Mouse (Mus musculus): Measurements from ENCODE around the gene Rplp2. TPM values are rescaled to one million over a fixed set of nuclear protein-coding genes. Genes with fewer than 3 reads are reported as not detected.

Gene Rplp2
- polyA plus RNA-seq, 1 experiment from 2014 or later = 1,709 TPM

DNA sequence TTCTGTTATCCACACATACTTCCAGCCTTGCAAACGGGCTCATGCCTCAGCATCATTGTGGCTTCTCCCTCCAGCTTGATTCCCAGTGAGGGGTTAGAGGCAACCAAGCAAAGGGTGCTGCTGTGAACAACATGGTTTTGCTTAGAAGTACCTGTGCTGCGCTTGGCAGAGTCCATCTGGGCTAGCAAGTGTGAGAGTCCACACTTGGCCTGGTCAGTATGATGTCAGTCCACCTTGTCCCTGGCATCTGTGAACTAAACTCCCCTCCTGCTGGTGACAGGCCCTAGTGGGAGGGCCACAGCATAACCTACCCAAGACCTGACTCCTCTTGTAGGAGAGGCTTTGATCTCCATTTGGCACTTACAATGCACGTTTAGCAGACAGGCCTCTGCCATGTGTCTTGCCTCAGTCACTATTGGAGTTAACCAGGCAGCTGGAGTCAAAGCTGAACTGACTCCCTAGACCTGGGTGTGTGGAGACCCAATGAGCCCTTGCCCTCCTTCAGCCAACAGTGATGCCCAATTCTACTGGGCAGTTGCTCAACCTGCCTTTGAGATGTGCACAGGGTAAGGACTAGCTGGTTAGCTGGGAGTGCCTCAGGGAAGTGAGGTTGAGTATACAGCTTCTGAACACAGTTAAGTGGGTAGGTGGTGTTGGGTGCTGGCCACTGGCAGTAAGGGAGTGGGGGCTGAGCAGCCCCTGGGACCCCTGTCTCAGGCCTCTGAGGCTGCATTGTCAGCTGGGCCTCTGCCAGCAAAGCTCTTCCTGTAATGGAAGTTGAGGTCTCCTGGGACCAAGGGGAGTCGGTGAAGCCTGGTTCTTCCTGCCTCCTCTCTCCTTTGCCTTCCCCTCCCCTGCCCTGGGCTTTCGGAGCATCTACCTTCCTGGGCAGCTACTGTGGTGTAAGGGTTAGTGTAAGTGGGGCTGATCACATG lies 37.3 kb downstream of the Rplp2 start:
- no peak overlapping the region for H3K4me2 ChIP-seq (ENCODE audit: low read length)
- no peaks in the 10 kb centered on the region for H3K9me3 ChIP-seq (ENCODE audit: control insufficient read depth, low read length)
- no peak overlapping the region for H3K4me3 ChIP-seq (ENCODE audit: low read depth, low read length)
- DNase-seq (ENCODE audit: low spot score) = no peak
- H3K27me3 ChIP-seq (replicated peaks; ENCODE audit: control insufficient read depth, insufficient read depth, low read length) = peaks cover 10% of the 10 kb centered on the region
- no peak overlapping the region for H3K9ac ChIP-seq (ENCODE audit: low read length)
- ATAC-seq (replicated peaks; ENCODE audit: low FRiP score, low TSS enrichment, low read depth) = no peak
- peaks cover 24% of the 10 kb centered on the region for H3K4me1 ChIP-seq (replicated peaks; ENCODE audit: control insufficient read depth, insufficient read depth, low read length)
- WGBS = 67% methylated on average over 5 of the region's 5 CpGs
- peaks cover 12% of the 10 kb centered on the region; the same call in 1 of the 2 replicates for H3K36me3 ChIP-seq (ENCODE audit: control insufficient read depth, insufficient read depth, low read length)
- no peak overlapping the region for H3K27ac ChIP-seq (ENCODE audit: low read depth)

DNA sequence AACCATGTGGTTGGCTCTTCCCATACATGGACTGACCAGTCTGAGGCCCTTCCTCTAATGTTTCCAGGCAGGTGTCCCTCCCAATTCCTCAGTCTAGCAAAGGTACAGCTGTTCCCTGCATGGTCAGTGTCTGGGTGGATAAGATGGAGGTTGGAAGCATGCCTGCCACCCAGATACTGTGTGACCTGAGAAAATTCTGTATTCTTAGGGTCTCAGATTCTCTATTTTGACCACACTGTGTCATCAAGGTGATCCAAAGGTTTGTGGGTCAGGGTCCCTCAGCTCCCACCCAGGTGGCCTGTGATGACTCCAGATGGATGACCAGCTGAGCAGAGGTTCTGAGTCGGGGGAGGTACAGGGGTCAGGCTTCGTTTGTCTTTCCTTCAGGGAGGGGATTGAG lies 38.0 kb downstream of the Rplp2 start:
- H3K9ac ChIP-seq (ENCODE audit: low read length) = no peak overlapping the region
- no peaks in the 10 kb centered on the region for H3K9me3 ChIP-seq (ENCODE audit: control insufficient read depth, low read length)
- ATAC-seq (replicated peaks; ENCODE audit: low FRiP score, low TSS enrichment, low read depth) (no peak), DNase-seq (ENCODE audit: low spot score) (no peak)
- peaks cover 10% of the 10 kb centered on the region for H3K27me3 ChIP-seq (replicated peaks; ENCODE audit: control insufficient read depth, insufficient read depth, low read length)
- H3K4me3 ChIP-seq (ENCODE audit: low read depth, low read length) = no peak overlapping the region
- no peak overlapping the region for H3K27ac ChIP-seq (ENCODE audit: low read depth)
- peaks cover 16% of the 10 kb centered on the region; the same call in 1 of the 2 replicates for H3K36me3 ChIP-seq (ENCODE audit: control insufficient read depth, insufficient read depth, low read length)
- peaks cover 24% of the 10 kb centered on the region for H3K4me1 ChIP-seq (replicated peaks; ENCODE audit: control insufficient read depth, insufficient read depth, low read length)
- 62% methylated on average over 2 of the region's 2 CpGs for WGBS
- H3K4me2 ChIP-seq (ENCODE audit: low read length) = no peak overlapping the region

DNA sequence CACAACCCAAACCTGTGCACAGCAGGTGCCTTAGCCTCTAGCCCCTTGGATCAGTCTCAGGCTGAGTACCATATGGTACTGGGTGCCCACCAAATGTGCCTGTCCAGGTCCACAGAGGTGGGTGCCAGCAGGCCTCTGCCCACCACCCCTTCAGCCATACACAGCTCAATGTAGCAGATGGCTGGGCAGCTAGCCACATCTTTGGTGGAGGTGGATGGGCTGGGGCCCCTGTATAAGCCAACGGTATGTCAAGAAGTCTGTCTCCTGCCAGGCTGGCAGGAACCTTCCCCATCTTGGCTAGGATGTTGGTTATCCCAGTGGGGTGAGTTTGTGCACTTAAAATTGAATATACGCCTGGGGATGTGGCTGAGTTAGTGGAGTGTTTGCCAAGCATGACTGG lies 38.4 kb downstream of the Rplp2 start:
- H3K36me3 ChIP-seq (ENCODE audit: control insufficient read depth, insufficient read depth, low read length) = peaks cover 17% of the 10 kb centered on the region
- H3K4me1 ChIP-seq (replicated peaks; ENCODE audit: control insufficient read depth, insufficient read depth, low read length) = peaks cover 21% of the 10 kb centered on the region
- 93% methylated on average over 2 of the region's 2 CpGs for whole genome bisulfite sequencing
- H3K4me3 ChIP-seq (ENCODE audit: low read depth, low read length) = no peak overlapping the region
- no peak for DNase-seq (ENCODE audit: low spot score)
- no peak overlapping the region for H3K9ac ChIP-seq (ENCODE audit: low read length)
- no peak overlapping the region for H3K4me2 ChIP-seq (ENCODE audit: low read length)
- H3K9me3 ChIP-seq (ENCODE audit: control insufficient read depth, low read length) = no peaks in the 10 kb centered on the region
- peaks cover 10% of the 10 kb centered on the region for H3K27me3 ChIP-seq (replicated peaks; ENCODE audit: control insufficient read depth, insufficient read depth, low read length)
- no peak for ATAC-seq (replicated peaks; ENCODE audit: low FRiP score, low TSS enrichment, low read depth)
- H3K27ac ChIP-seq (ENCODE audit: low read depth) = no peak overlapping the region

DNA sequence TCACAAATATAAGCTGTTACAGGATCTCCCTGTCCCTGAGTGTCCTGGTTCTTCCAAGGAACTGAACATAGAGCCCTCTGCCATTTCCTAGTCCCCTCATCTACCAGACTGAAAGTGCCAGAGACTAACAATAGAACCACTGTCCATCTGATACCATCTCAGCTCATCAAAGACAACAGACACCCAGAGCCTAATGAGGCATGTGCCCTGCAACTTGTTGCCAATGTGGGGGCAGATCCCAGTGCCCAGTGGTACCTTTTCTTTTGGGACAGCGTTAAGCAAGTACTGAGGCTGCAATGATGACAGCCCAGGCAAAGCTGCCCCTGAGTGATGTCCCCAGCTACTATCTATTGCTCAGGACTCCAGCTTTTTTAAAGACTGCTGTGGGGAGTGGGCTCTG lies 39.1 kb downstream of the Rplp2 start:
- no peak overlapping the region for H3K9ac ChIP-seq (ENCODE audit: low read length)
- no peak for ATAC-seq (replicated peaks; ENCODE audit: low FRiP score, low TSS enrichment, low read depth)
- peaks cover 10% of the 10 kb centered on the region for H3K27me3 ChIP-seq (replicated peaks; ENCODE audit: control insufficient read depth, insufficient read depth, low read length)
- H3K4me3 ChIP-seq (ENCODE audit: low read depth, low read length) = no peak overlapping the region
- WGBS = 95% methylated on average over 1 of the region's 1 CpGs
- peaks cover 20% of the 10 kb centered on the region for H3K36me3 ChIP-seq (ENCODE audit: control insufficient read depth, insufficient read depth, low read length)
- no peaks in the 10 kb centered on the region for H3K9me3 ChIP-seq (ENCODE audit: control insufficient read depth, low read length)
- no peak overlapping the region for H3K27ac ChIP-seq (ENCODE audit: low read depth)
- H3K4me1 ChIP-seq (replicated peaks; ENCODE audit: control insufficient read depth, insufficient read depth, low read length) = peaks cover 17% of the 10 kb centered on the region
- no peak overlapping the region for H3K4me2 ChIP-seq (ENCODE audit: low read length)
- no peak for DNase-seq (ENCODE audit: low spot score)

- Histone ChIP-seq H3K4me1 (replicated peaks; ENCODE audit: control insufficient read depth, insufficient read depth, low read length) (peaks cover 8% of the 10 kb centered on the region), H3K27me3 (replicated peaks; ENCODE audit: control insufficient read depth, insufficient read depth, low read length) (peaks cover 7% of the 10 kb centered on the region), H3K4me3 (ENCODE audit: low read depth, low read length) (no peak overlapping the region), H3K27ac (ENCODE audit: low read depth) (no peak overlapping the region), H3K9ac (ENCODE audit: low read length) (no peak overlapping the region), H3K36me3 (ENCODE audit: control insufficient read depth, insufficient read depth, low read length) (peaks cover 22% of the 10 kb centered on the region), H3K9me3 (ENCODE audit: control insufficient read depth, low read length) (no peaks in the 10 kb centered on the region), H3K4me2 (ENCODE audit: low read length) (no peak overlapping the region)
- 76% methylated on average over 7 of the region's 7 CpGs for WGBS
- no peak for DNase-seq (ENCODE audit: low spot score)
- ATAC-seq (replicated peaks; ENCODE audit: low FRiP score, low TSS enrichment, low read depth) = no peak
Measured at GRCm38 (mm10) chr7:141487141-141487540, 40.0 kb downstream of the Rplp2 start.

DNA sequence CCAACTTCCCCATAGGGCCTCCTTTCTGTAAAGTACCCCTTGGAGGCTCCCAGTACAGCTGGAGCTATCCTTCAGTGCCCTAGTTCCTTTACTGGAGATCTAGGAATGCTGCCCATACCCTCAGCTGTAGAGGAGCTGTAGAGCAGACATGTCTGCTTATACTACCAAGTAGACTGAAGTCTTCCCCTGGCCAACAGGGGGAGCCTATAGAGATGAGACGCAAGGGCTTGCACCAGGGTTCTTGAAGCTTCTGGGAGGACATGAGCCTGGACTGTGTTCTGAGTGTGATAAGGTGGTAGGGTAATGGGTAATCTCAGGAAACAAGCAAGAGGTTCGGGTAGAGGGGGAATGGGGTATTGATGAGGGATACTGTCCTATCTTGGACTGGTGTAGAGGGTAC lies 44.0 kb downstream of the Rplp2 start:
- H3K36me3 ChIP-seq (ENCODE audit: control insufficient read depth, insufficient read depth, low read length) = peaks cover 44% of the 10 kb centered on the region
- H3K27ac ChIP-seq (ENCODE audit: low read depth) = no peak overlapping the region
- WGBS = 82% methylated on average over 2 of the region's 2 CpGs
- no peaks in the 10 kb centered on the region for H3K27me3 ChIP-seq (replicated peaks; ENCODE audit: control insufficient read depth, insufficient read depth, low read length)
- H3K4me2 ChIP-seq (ENCODE audit: low read length) = no peak overlapping the region
- H3K9ac ChIP-seq (ENCODE audit: low read length) = no peak overlapping the region
- no peaks in the 10 kb centered on the region for H3K4me1 ChIP-seq (replicated peaks; ENCODE audit: control insufficient read depth, insufficient read depth, low read length)
- no peaks in the 10 kb centered on the region for H3K9me3 ChIP-seq (ENCODE audit: control insufficient read depth, low read length)
- no peak overlapping the region for H3K4me3 ChIP-seq (ENCODE audit: low read depth, low read length)
- DNase-seq (ENCODE audit: low spot score) (no peak), ATAC-seq (replicated peaks; ENCODE audit: low FRiP score, low TSS enrichment, low read depth) (no peak)

GRCm38 (mm10) chr7:141492738-141493137 lies 45.6 kb downstream of the Rplp2 start:
- H3K9ac ChIP-seq (ENCODE audit: low read length) = no peak overlapping the region
- H3K4me2 ChIP-seq (ENCODE audit: low read length) = no peak overlapping the region
- peaks cover 37% of the 10 kb centered on the region for H3K36me3 ChIP-seq (ENCODE audit: control insufficient read depth, insufficient read depth, low read length)
- DNase-seq (ENCODE audit: low spot score) (no peak), ATAC-seq (replicated peaks; ENCODE audit: low FRiP score, low TSS enrichment, low read depth) (no peak)
- no peaks in the 10 kb centered on the region for H3K9me3 ChIP-seq (ENCODE audit: control insufficient read depth, low read length)
- WGBS = 91% methylated on average over 5 of the region's 5 CpGs
- no peak overlapping the region for H3K27ac ChIP-seq (ENCODE audit: low read depth)
- H3K4me1 ChIP-seq (replicated peaks; ENCODE audit: control insufficient read depth, insufficient read depth, low read length) = no peaks in the 10 kb centered on the region
- no peak overlapping the region for H3K4me3 ChIP-seq (ENCODE audit: low read depth, low read length)
- H3K27me3 ChIP-seq (replicated peaks; ENCODE audit: control insufficient read depth, insufficient read depth, low read length) = no peaks in the 10 kb centered on the region

- WGBS = 78% methylated on average over 1 of the region's 1 CpGs
- no peak for DNase-seq (ENCODE audit: low spot score)
- H3K27ac ChIP-seq (ENCODE audit: low read depth) = no peak overlapping the region
- H3K4me2 ChIP-seq (ENCODE audit: low read length) = no peak overlapping the region
- no peak for ATAC-seq (replicated peaks; ENCODE audit: low FRiP score, low TSS enrichment, low read depth)
- H3K9ac ChIP-seq (ENCODE audit: low read length) = no peak overlapping the region
- no peaks in the 10 kb centered on the region for H3K4me1 ChIP-seq (replicated peaks; ENCODE audit: control insufficient read depth, insufficient read depth, low read length)
- H3K4me3 ChIP-seq (ENCODE audit: low read depth, low read length) = no peak overlapping the region
- no peaks in the 10 kb centered on the region for H3K9me3 ChIP-seq (ENCODE audit: control insufficient read depth, low read length)
- peaks cover 37% of the 10 kb centered on the region for H3K36me3 ChIP-seq (ENCODE audit: control insufficient read depth, insufficient read depth, low read length)
- no peaks in the 10 kb centered on the region for H3K27me3 ChIP-seq (replicated peaks; ENCODE audit: control insufficient read depth, insufficient read depth, low read length)
Measured at GRCm38 (mm10) chr7:141493729-141494128, 46.6 kb downstream of the Rplp2 start.

- DNase-seq (ENCODE audit: low spot score) (no peak), ATAC-seq (replicated peaks; ENCODE audit: low FRiP score, low TSS enrichment, low read depth) (no peak)
- H3K9ac ChIP-seq (ENCODE audit: low read length) = no peak overlapping the region
- no peak overlapping the region for H3K4me2 ChIP-seq (ENCODE audit: low read length)
- H3K36me3 ChIP-seq (ENCODE audit: control insufficient read depth, insufficient read depth, low read length) = peaks cover 33% of the 10 kb centered on the region
- WGBS = 86% methylated on average over 2 of the region's 2 CpGs
- H3K27me3 ChIP-seq (replicated peaks; ENCODE audit: control insufficient read depth, insufficient read depth, low read length) = no peaks in the 10 kb centered on the region
- no peaks in the 10 kb centered on the region for H3K4me1 ChIP-seq (replicated peaks; ENCODE audit: control insufficient read depth, insufficient read depth, low read length)
- H3K27ac ChIP-seq (ENCODE audit: low read depth) = no peak overlapping the region
- H3K4me3 ChIP-seq (ENCODE audit: low read depth, low read length) = no peak overlapping the region
- no peaks in the 10 kb centered on the region for H3K9me3 ChIP-seq (ENCODE audit: control insufficient read depth, low read length)
Measured at GRCm38 (mm10) chr7:141495379-141495778, 48.2 kb downstream of the Rplp2 start.

Measured in intestine, embryonic 14.5 days (tissue).